ENCODE assay signal across 9 mouse cellular contexts in genomic region chr11:81613869-81614620, GRCm38 (mm10).
DNase-seq lines count a peak whose midpoint lies in the region; ATAC-seq and TF ChIP-seq lines count a peak whose summit lies in the region.
"Had no signal": no experiment of that assay in that cellular context is flagged by ENCODE, and none has a peak within 500 bp of the region (broad histone marks: within the 10 kb centered on the region; RNA-seq: fewer than 3 reads in every experiment).

No protein-coding gene starts in this region.

- no peaks in the 10 kb centered on the region for H3K9me3 ChIP-seq in liver, embryonic 11.5 days (ENCODE audit: control insufficient read depth, low read length)
- H3K9me3 ChIP-seq in forebrain, embryonic 11.5 days (ENCODE audit: control insufficient read depth, low read length), result no peaks in the 10 kb centered on the region
- H3K9me3 ChIP-seq in intestine, postnatal 0 days (ENCODE audit: control insufficient read depth), result no peaks in the 10 kb centered on the region
- H3K9me3 ChIP-seq in neural tube, embryonic 13.5 days, result no peaks in the 10 kb centered on the region
- H3K9me3 ChIP-seq: liver, embryonic 15.5 days had no signal

- TF ChIP-seq CTCF in intestine, postnatal 0 days (IDR thresholded peaks at IDR 0.05; ENCODE audit: low read depth), result no peak

- H3K36me3 ChIP-seq in liver, embryonic 11.5 days (ENCODE audit: control insufficient read depth, insufficient read depth, low read length), result no peaks in the 10 kb centered on the region
- H3K36me3 ChIP-seq in forebrain, embryonic 11.5 days (ENCODE audit: control insufficient read depth, insufficient read depth, low read length), result no peaks in the 10 kb centered on the region
- H3K36me3 ChIP-seq in intestine, postnatal 0 days (ENCODE audit: control insufficient read depth, insufficient read depth), result no peaks in the 10 kb centered on the region
- no peaks in the 10 kb centered on the region for H3K36me3 ChIP-seq in neural tube, embryonic 13.5 days
- H3K36me3 ChIP-seq: liver, embryonic 15.5 days had no signal

- H3K9ac ChIP-seq in liver, embryonic 11.5 days (ENCODE audit: low read depth, low read length), result no peak overlapping the region
- H3K9ac ChIP-seq in forebrain, embryonic 11.5 days (ENCODE audit: low read length), result peak overlapping the region; percentile 41; the same call in 1 of the 2 replicates
- no peak overlapping the region for H3K9ac ChIP-seq in intestine, postnatal 0 days (ENCODE audit: low read depth, low read length)
- peak overlapping the region; percentile 31; the same call in 1 of the 2 replicates for H3K9ac ChIP-seq in neural tube, embryonic 13.5 days
- H3K9ac ChIP-seq: liver, embryonic 15.5 days had no signal

- no peak for ATAC-seq in liver, embryonic 11.5 days (replicated peaks; ENCODE audit: low FRiP score)
- ATAC-seq in forebrain, embryonic 11.5 days (replicated peaks; ENCODE audit: low FRiP score), result no peak
- ATAC-seq in intestine, postnatal 0 days, result no peak
- ATAC-seq in neural tube, embryonic 13.5 days (ENCODE audit: low read depth), result no peak
- no peak for ATAC-seq in activated CD4-positive, CD25-positive, alpha-beta regulatory T cell, adult 4 months

- H3K27me3 ChIP-seq in liver, embryonic 11.5 days (replicated peaks; ENCODE audit: control insufficient read depth, insufficient read depth, low read length), result peaks cover 16% of the 10 kb centered on the region
- H3K27me3 ChIP-seq in forebrain, embryonic 11.5 days (ENCODE audit: control insufficient read depth, insufficient read depth, low read length), result no peaks in the 10 kb centered on the region
- H3K27me3 ChIP-seq in intestine, postnatal 0 days (replicated peaks; ENCODE audit: control insufficient read depth, insufficient read depth, low read length), result peaks cover 3% of the 10 kb centered on the region; the same call in 1 of the 2 replicates
- H3K27me3 ChIP-seq in neural tube, embryonic 13.5 days, result peaks cover 14% of the 10 kb centered on the region; the same call in 1 of the 2 replicates

- no peak overlapping the region for H3K4me3 ChIP-seq in liver, embryonic 11.5 days (ENCODE audit: low read depth, low read length)
- peak overlapping the region; percentile 5; the same call in 1 of the 2 replicates for H3K4me3 ChIP-seq in forebrain, embryonic 11.5 days (ENCODE audit: low read depth, low read length)
- H3K4me3 ChIP-seq in intestine, postnatal 0 days (ENCODE audit: low read depth, low read length), result 0 out of 2 replicates have a peak overlapping the region, but pooled peaks have one; percentile 8
- peak overlapping the region; percentile 12; the same call in 1 of the 2 replicates for H3K4me3 ChIP-seq in neural tube, embryonic 13.5 days
- H3K4me3 ChIP-seq: liver, embryonic 15.5 days had no signal

- H3K4me2 ChIP-seq in liver, embryonic 11.5 days, result peak overlapping the region; percentile 37
- H3K4me2 ChIP-seq in forebrain, embryonic 11.5 days (ENCODE audit: low read depth, low read length, severe bottlenecking), result peak overlapping the region; percentile 56
- H3K4me2 ChIP-seq in intestine, postnatal 0 days (replicated peaks; ENCODE audit: low read depth), result peak overlapping the region; percentile 63
- H3K4me2 ChIP-seq in neural tube, embryonic 13.5 days, result peak overlapping the region; percentile 52
- H3K4me2 ChIP-seq: liver, embryonic 15.5 days had no signal

- no peak overlapping the region for H3K27ac ChIP-seq in liver, embryonic 11.5 days (ENCODE audit: low read depth, low read length)
- no peak overlapping the region for H3K27ac ChIP-seq in forebrain, embryonic 11.5 days (ENCODE audit: low read depth, low read length)
- H3K27ac ChIP-seq in intestine, postnatal 0 days (ENCODE audit: low read depth, low read length), result no peak overlapping the region
- 0 out of 2 replicates have a peak overlapping the region, but pooled peaks have one; percentile 4 for H3K27ac ChIP-seq in neural tube, embryonic 13.5 days (replicated peaks)
- H3K27ac ChIP-seq: liver, embryonic 15.5 days had no signal

- no peaks in the 10 kb centered on the region for H3K4me1 ChIP-seq in liver, embryonic 11.5 days (replicated peaks; ENCODE audit: control insufficient read depth, insufficient read depth, low read length)
- H3K4me1 ChIP-seq in forebrain, embryonic 11.5 days (replicated peaks; ENCODE audit: control insufficient read depth, insufficient read depth, low read length), result peaks cover 5% of the 10 kb centered on the region; the same call in 1 of the 2 replicates
- no peaks in the 10 kb centered on the region; the same call in 1 of the 2 replicates for H3K4me1 ChIP-seq in intestine, postnatal 0 days (replicated peaks; ENCODE audit: control insufficient read depth, insufficient read depth, low read length)
- H3K4me1 ChIP-seq in neural tube, embryonic 13.5 days (replicated peaks), result peaks cover 27% of the 10 kb centered on the region
- H3K4me1 ChIP-seq: liver, embryonic 15.5 days had no signal

- 26% methylated on average over 10 of the region's 10 CpGs for WGBS in liver, embryonic 11.5 days
- WGBS in forebrain, embryonic 11.5 days, result 36% methylated on average over 10 of the region's 10 CpGs
- 22% methylated on average over 10 of the region's 10 CpGs for WGBS in intestine, postnatal 0 days
- WGBS in neural tube, embryonic 13.5 days, result 21% methylated on average over 10 of the region's 10 CpGs

- DNase-seq in liver, embryonic 11.5 days (ENCODE audit: low spot score), result no peak
- DNase-seq in liver, result no peak
- DNase-seq in forebrain, embryonic 11.5 days (ENCODE audit: low spot score), result peak; percentile 47
- DNase-seq in frontal cortex, adult 2 months (ENCODE audit: extremely low spot score in 1 of 2, low spot score in 1 of 2), result no peak
- DNase-seq in left cerebral cortex, adult 8-10 months (ENCODE audit: low spot score in 2 of 2), result no peak

Comparison
In these comparisons a context has a peak if more than half of its experiments do, and no peak if none do; other contexts are left out.
1. H3K9ac ChIP-seq: peak in forebrain, embryonic 11.5 days (single experiment) and neural tube, embryonic 13.5 days (single experiment); none in liver, embryonic 11.5 days (single experiment) and intestine, postnatal 0 days (single experiment).
2. Peak in every context shown above with its lines, with median percentiles within 50 percentile points of each other: H3K4me2 ChIP-seq.